Mouse (Mus musculus): ENCODE measurements around the gene 4930486L24Rik. TPM values are rescaled to one million over a fixed set of nuclear protein-coding genes. Genes with fewer than 3 reads are reported as not detected.

4930486L24Rik gene
- polyA plus RNA-seq, 1 experiment from 2014 or later, result 0.20 TPM

Other genes with a start within 250 kb of the 4930486L24Rik start
- gene BC051665, start 78.1 kb downstream of the 4930486L24Rik start, polyA plus RNA-seq (2014; fragmentation: Nextera tagmentation; extraction: Ambion mirVana), result not detected in 2 replicates
- not detected in 2 replicates for gene Ctsll3, start 61.6 kb downstream of the 4930486L24Rik start, polyA plus RNA-seq (2014; fragmentation: Nextera tagmentation; extraction: Ambion mirVana)
- not detected in 2 replicates for gene Gm49392, start 32.4 kb upstream of the 4930486L24Rik start, polyA plus RNA-seq (2014; fragmentation: Nextera tagmentation; extraction: Ambion mirVana)
- gene Ctla2b, start 33.0 kb upstream of the 4930486L24Rik start, polyA plus RNA-seq (2014; fragmentation: Nextera tagmentation; extraction: Ambion mirVana), result 3.7 TPM in 2 replicates
- gene Tpbpb, start 40.4 kb upstream of the 4930486L24Rik start, polyA plus RNA-seq (2014; fragmentation: Nextera tagmentation; extraction: Ambion mirVana), result not detected in 2 replicates
- gene Gm49393, start 71.1 kb upstream of the 4930486L24Rik start, polyA plus RNA-seq (2014; fragmentation: Nextera tagmentation; extraction: Ambion mirVana), result 0.59 TPM in 1 of 2 replicates, not detected in the other
- gene Gm49391, start 72.1 kb upstream of the 4930486L24Rik start, polyA plus RNA-seq (2014; fragmentation: Nextera tagmentation; extraction: Ambion mirVana), result 1.4 and 1.7 TPM in 2 replicates
- gene Ctla2a, start 72.2 kb upstream of the 4930486L24Rik start, polyA plus RNA-seq (2014; fragmentation: Nextera tagmentation; extraction: Ambion mirVana), result 25.3 and 29.5 TPM in 2 replicates
- gene Tpbpa, start 77.5 kb upstream of the 4930486L24Rik start, polyA plus RNA-seq (2014; fragmentation: Nextera tagmentation; extraction: Ambion mirVana), result not detected in 2 replicates
- not detected in 2 replicates for gene Ctsj, start 141.5 kb upstream of the 4930486L24Rik start, polyA plus RNA-seq (2014; fragmentation: Nextera tagmentation; extraction: Ambion mirVana)
- not detected in 2 replicates for gene Ctsq, start 176.2 kb upstream of the 4930486L24Rik start, polyA plus RNA-seq (2014; fragmentation: Nextera tagmentation; extraction: Ambion mirVana)

All from intestine, embryonic 14.5 days (tissue).